Mouse (Mus musculus) stomach, embryonic 15.5 days (tissue): ENCODE results near the gene Zmynd8. TPM values are rescaled to one million over a fixed set of nuclear protein-coding genes. Genes with fewer than 3 reads are reported as not detected.
A peak's percentile ranks its signal among the peaks of the same experiment; 100 is the strongest.

Experiments
- ATAC-seq: fragments of 200-750 bp; cut with Nextera tagmentation; 2 replicates; pipeline ENCODE4 v1.8.0; 2017; ENCODE audit warnings: low read depth, moderate number of reproducible peaks, moderate TSS enrichment; ENCODE audit not compliant: insufficient read depth, low FRiP score
- H3K27ac ChIP-seq: fragments of 300-500 bp; sonication (generic); 2 replicates; pipeline ENCODE4 v1.5.1; 2015; ENCODE audit warnings: mild to moderate bottlenecking, inconsistent platforms
- H3K27me3 ChIP-seq: fragments of 300-500 bp; sonication (generic); replicated peaks from 2 replicates; pipeline ENCODE4 v1.6.1; 2015; ENCODE audit warnings: inconsistent platforms
- H3K36me3 ChIP-seq: fragments of 300-500 bp; sonication (generic); 2 replicates; pipeline ENCODE4 v1.6.1; 2015; ENCODE audit warnings: inconsistent platforms
- H3K4me1 ChIP-seq: fragments of 300-500 bp; sonication (generic); 2 replicates; pipeline ENCODE4 v1.6.1; 2015; ENCODE audit warnings: inconsistent platforms
- H3K4me2 ChIP-seq: fragments of 300-500 bp; sonication (generic); 2 replicates; pipeline ENCODE4 v1.6.1; 2015; ENCODE audit warnings: mild to moderate bottlenecking, inconsistent platforms
- H3K4me3 ChIP-seq: fragments of 300-500 bp; sonication (generic); replicated peaks from 2 replicates; pipeline ENCODE4 v1.5.1; 2015; ENCODE audit warnings: inconsistent platforms
- H3K9ac ChIP-seq: fragments of 300-500 bp; sonication (generic); 2 replicates; pipeline ENCODE4 v1.6.1; 2015; ENCODE audit warnings: inconsistent platforms
- H3K9me3 ChIP-seq: fragments of 300-500 bp; sonication (generic); 2 replicates; pipeline ENCODE4 v1.6.1; 2016; ENCODE audit warnings: inconsistent platforms
- WGBS: fragments of 180-500 bp; shearing (Covaris S2); methylation state at CpG from one replicate; pipeline ENCODE4 v1.1.7; 2015; 5-methylcytosine and 5-hydroxymethylcytosine counted together
- polyA plus RNA-seq: library from polyadenylated mRNA; unstranded; fragments of >200 nt; fragmentation: Nextera tagmentation; extraction: Ambion mirVana; gene quantifications from 2 replicates; pipeline ENCODE4 v1.2.1, GENCODE M21; 2015

Zmynd8 gene
- polyA plus RNA-seq, 1 experiment from 2014 or later, result 54.5 TPM

DNA sequence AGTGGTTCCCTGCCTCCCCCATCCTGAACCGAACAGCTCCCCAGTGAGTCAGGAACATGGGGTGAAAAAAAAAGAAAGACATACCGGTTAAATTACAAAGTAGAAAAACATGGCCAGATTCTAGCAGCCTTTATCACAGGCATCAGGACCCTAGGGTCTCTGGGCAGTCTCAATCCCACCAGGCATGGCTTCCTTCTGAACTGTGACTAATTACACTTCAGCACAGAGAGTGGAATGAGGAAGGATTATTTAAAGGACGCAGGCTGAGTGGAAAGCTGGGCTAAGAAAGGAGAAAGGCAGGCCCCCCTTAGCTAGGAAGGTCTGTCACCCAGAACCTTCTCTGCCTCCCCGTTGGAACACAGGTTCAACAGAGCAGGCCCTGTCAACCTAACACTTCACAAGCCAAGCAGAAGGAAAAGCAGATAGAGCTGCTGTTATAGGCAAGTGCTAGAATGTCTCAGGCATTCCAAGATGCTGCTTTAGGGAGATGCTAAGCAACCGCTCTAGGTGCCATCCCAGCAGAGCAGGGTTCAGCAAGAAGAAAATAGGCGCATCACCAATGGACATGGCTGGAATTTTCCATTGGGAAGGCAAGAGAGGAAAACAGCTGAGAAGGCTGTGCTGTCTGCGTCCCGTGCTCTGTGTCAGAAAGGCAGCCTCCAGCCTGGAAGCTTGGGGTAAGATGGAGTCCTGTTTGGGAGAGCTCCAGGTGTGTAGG, 22.5 kb downstream of the Zmynd8 start:
- H3K4me2 ChIP-seq, result no peak overlapping the region; the same call in 1 of the 2 replicates
- peaks cover 77% of the 10 kb centered on the region for H3K4me1 ChIP-seq
- ATAC-seq, result no peak
- peak overlapping the region; percentile 90 for H3K27ac ChIP-seq
- H3K36me3 ChIP-seq, result 0 out of 2 replicates have a peak, but pooled peaks cover 5% of the 10 kb centered on the region
- no peaks in the 10 kb centered on the region for H3K9me3 ChIP-seq
- H3K9ac ChIP-seq, result no peak overlapping the region
- 46% methylated on average over 8 of the region's 8 CpGs for WGBS
- H3K27me3 ChIP-seq, result no peaks in the 10 kb centered on the region
- no peak overlapping the region for H3K4me3 ChIP-seq

DNA sequence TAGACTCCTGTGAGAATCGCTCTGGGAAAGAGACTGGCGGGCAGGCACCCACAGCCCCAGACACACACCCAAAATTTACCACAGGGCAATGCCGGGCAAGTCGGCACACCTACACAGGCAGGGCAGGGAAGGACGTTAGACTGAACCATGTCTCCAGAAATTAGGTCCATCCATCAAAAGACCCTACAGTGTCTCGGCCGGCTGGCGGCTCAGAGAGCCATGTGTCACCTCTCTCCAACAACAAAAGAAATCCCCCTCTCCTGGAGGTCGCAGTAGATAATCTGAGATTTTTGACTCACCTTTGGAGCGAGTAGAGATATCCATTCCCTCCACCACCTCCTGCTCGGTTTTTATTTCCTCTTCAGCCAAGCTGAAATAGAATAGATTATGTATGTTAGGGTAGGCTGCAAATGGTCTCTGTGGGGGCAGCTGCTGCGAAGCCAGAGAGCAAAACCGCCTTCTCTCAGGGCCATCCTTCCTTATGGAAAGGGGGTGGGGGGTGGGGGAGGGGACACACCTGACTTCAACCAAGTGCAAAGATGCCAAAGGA, 23.3 kb downstream of the Zmynd8 start:
- H3K36me3 ChIP-seq, result peaks cover 5% of the 10 kb centered on the region; the same call in 1 of the 2 replicates
- no peak overlapping the region for H3K9ac ChIP-seq
- no peaks in the 10 kb centered on the region for H3K9me3 ChIP-seq
- peak overlapping the region; percentile 40 for H3K4me2 ChIP-seq
- H3K27ac ChIP-seq, result peak overlapping the region; percentile 90
- ATAC-seq, result no peak
- H3K27me3 ChIP-seq, result no peaks in the 10 kb centered on the region
- WGBS, result 27% methylated on average over 13 of the region's 13 CpGs
- H3K4me3 ChIP-seq, result no peak overlapping the region
- H3K4me1 ChIP-seq, result peaks cover 74% of the 10 kb centered on the region

DNA sequence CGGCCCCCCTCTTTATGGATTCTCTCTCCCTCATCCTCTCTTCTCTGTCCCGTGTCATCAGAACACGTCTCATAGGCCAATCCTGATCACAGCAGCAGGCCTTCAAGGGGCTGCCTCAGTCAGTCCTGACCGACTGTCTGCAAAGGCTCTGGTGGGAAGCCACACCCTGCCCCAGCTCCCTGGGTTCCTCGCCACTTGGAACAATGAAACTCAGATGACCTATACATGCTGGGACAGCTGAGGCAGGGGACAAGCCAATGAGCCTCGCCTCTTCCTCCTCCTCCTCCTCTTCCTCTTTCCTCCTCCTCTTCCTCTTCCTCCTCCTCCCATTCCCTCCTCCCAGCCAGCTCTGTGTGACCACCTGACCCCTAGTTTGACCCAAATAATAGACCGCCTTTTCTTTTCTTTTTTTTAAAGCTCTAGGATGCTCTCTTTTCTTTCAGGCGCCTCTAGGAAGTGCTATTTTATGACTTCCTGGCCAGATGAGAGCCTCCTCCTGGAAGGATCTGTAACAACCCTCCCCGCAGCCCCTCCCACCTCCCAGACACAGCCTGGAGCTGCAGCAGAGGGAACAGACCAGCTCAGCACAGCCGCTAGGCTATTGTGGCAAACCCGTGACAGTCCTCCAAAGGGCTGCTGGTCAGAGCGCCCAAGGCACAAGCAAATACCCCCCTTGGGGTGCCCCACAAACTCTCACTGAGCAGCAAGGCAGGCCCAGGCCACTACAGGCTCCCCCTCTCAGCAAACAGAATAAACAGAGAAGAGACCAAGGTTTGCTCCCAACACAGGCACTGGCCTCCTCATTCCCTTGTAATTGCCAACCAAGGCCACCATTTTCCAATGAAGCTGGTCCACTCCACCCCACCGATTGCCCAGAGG, 24.1 kb downstream of the Zmynd8 start:
- 39% methylated on average over 13 of the region's 13 CpGs for WGBS
- peak overlapping the region; percentile 90 for H3K27ac ChIP-seq
- ATAC-seq, result peak; percentile 70
- peaks cover 70% of the 10 kb centered on the region for H3K4me1 ChIP-seq
- no peak overlapping the region for H3K9ac ChIP-seq
- H3K4me3 ChIP-seq, result 0 out of 2 replicates have a peak overlapping the region, but pooled peaks have one; percentile 0
- no peaks in the 10 kb centered on the region for H3K27me3 ChIP-seq
- H3K4me2 ChIP-seq, result peak overlapping the region; percentile 40
- peaks cover 5% of the 10 kb centered on the region; the same call in 1 of the 2 replicates for H3K36me3 ChIP-seq
- no peaks in the 10 kb centered on the region for H3K9me3 ChIP-seq

DNA sequence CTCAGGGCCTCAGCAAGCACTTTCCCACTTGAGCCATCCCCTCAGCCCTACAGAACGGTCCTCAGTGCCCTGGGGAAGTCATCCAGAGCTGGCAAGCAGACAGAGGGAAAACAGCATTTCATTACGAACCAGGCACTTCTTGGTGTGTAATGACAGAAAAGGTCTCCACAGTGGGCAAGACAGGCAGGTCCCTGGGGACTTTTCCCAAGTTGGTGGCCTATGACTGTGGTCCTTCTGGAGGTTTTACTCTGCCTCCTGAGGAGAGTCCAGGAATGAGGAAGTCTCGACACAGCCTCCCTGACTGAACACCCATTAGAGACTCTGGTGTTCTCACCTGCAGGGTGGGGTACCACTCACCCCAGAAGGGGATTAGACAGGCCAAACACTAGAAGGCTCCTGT, 25.0 kb downstream of the Zmynd8 start:
- Histone ChIP-seq H3K36me3 (peaks cover 5% of the 10 kb centered on the region; the same call in 1 of the 2 replicates), H3K4me3 (no peak overlapping the region), H3K27me3 (no peaks in the 10 kb centered on the region), H3K4me1 (peaks cover 69% of the 10 kb centered on the region), H3K27ac (peak overlapping the region; percentile 90), H3K9ac (no peak overlapping the region), H3K4me2 (no peak overlapping the region), H3K9me3 (no peaks in the 10 kb centered on the region)
- ATAC-seq, result no peak
- 65% methylated on average over 3 of the region's 3 CpGs for WGBS

DNA sequence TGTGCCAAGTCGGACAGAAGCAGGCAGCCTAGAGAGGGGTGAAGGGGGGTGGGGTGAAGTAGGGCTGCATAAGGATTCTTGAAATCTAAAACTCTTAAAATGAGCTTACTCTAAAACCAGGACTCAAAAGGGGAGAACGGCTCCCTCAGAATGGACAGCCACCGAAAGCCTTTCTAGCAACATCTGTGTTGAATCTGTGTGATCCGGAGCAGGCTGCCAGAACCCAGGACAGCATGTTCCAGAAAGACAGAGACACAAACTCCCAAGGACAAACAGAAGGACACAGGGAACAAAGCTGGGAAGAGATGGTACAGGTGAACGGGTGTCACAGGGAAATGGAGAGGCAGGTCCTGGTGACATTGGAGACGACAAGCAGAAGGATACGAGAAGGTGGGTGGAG, 25.6 kb downstream of the Zmynd8 start:
- no peak for ATAC-seq

DNA sequence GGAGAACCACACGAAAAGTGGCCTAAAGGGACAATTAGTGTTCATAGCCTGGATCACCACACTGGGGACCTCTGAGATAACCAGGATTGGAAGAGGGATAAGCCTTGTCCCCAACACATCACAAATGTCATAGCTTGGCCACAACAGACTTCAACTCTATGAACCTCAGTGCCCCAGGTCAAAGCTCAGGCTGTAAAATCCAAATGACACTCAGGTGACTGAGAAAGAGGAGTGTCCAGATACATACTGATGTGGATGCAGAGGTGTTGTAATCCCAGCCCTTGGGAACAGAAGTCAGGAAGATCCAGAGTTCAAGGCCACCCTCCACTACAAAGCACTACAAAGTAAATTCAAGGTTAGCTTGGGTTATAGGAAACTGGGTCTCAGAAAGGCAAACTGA, 29.6 kb downstream of the Zmynd8 start:
- Histone ChIP-seq H3K9ac (no peak overlapping the region), H3K27me3 (no peaks in the 10 kb centered on the region), H3K4me2 (no peak overlapping the region), H3K4me3 (no peak overlapping the region), H3K27ac (peak overlapping the region; percentile 26; the same call in 1 of the 2 replicates), H3K4me1 (peaks cover 53% of the 10 kb centered on the region), H3K9me3 (no peaks in the 10 kb centered on the region), H3K36me3 (peaks cover 7% of the 10 kb centered on the region; the same call in 1 of the 2 replicates)
- WGBS, result 48% methylated on average over 1 of the region's 1 CpGs
- no peak for ATAC-seq

More for the DNA sequence above, 25.6 kb downstream of the Zmynd8 start:
- WGBS, result 61% methylated on average over 7 of the region's 7 CpGs
- Histone ChIP-seq H3K9ac (no peak overlapping the region), H3K4me3 (no peak overlapping the region), H3K4me2 (no peak overlapping the region), H3K9me3 (no peaks in the 10 kb centered on the region), H3K27me3 (no peaks in the 10 kb centered on the region), H3K4me1 (peaks cover 71% of the 10 kb centered on the region), H3K36me3 (peaks cover 5% of the 10 kb centered on the region; the same call in 1 of the 2 replicates), H3K27ac (0 out of 2 replicates have a peak overlapping the region, but pooled peaks have one; percentile 90)

DNA sequence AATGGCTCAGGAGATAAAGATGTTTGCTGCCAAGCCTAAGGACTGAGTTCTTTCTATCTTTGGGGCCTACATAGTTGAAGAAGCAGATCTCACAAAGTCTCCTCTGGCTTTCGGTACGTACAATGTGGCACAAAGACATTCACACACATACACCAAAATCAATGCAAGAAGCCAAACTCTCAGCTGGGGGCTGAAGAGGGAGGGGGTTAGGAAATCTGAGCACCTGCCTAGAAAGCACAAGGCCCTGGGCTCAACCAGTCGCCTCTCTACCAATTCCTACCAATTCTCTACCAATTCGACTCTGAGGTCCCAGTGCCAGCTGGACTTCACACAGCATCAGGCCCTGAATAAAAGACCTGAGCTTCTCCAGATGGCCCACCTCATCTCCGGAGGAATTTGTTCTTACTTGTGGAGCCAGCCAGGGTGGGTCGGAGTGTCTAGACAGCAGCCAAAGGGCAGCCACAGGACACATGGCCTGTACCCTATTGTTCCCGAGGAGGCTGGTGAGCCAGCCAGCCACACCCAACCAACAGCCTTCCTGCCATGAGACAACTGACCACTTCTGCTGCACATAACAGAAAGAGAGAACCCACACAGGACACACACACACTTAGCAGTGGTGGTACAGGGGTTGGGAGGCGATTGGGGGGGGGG, 30.2 kb downstream of the Zmynd8 start:
- H3K9ac ChIP-seq, result no peak overlapping the region
- 57% methylated on average over 8 of the region's 8 CpGs for WGBS
- no peak overlapping the region for H3K4me3 ChIP-seq
- H3K9me3 ChIP-seq, result no peaks in the 10 kb centered on the region
- peak; percentile 25; the same call in 1 of the 2 replicates for ATAC-seq
- H3K4me1 ChIP-seq, result peaks cover 53% of the 10 kb centered on the region
- no peak overlapping the region for H3K4me2 ChIP-seq
- H3K36me3 ChIP-seq, result peaks cover 6% of the 10 kb centered on the region; the same call in 1 of the 2 replicates
- H3K27ac ChIP-seq, result peak overlapping the region; percentile 26
- H3K27me3 ChIP-seq, result no peaks in the 10 kb centered on the region

DNA sequence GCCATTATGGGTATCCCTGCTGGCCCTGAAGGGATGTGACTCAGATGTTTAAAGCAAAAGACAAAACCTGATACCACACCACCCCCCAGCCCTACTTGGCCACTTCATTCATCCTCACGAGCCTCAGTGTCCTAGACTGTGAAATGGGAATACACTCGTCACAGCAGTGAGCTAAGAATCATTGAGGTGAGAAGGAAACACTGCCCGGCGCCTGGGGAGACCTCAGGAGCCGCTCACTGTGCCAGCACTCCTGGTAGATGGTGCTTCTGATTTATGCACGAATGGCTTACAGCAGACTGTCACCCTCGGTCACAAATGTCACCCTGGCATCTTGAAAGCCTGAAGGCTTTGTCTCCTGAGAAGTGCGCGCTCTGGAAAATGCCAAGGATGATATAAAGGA, 31.3 kb downstream of the Zmynd8 start:
- WGBS, result 89% methylated on average over 9 of the region's 9 CpGs
- peaks cover 54% of the 10 kb centered on the region for H3K4me1 ChIP-seq
- no peaks in the 10 kb centered on the region for H3K27me3 ChIP-seq
- no peak for ATAC-seq
- no peak overlapping the region for H3K4me2 ChIP-seq
- H3K9me3 ChIP-seq, result no peaks in the 10 kb centered on the region
- no peak overlapping the region for H3K4me3 ChIP-seq
- peaks cover 5% of the 10 kb centered on the region; the same call in 1 of the 2 replicates for H3K36me3 ChIP-seq
- no peak overlapping the region for H3K9ac ChIP-seq
- H3K27ac ChIP-seq, result peak overlapping the region; percentile 81

DNA sequence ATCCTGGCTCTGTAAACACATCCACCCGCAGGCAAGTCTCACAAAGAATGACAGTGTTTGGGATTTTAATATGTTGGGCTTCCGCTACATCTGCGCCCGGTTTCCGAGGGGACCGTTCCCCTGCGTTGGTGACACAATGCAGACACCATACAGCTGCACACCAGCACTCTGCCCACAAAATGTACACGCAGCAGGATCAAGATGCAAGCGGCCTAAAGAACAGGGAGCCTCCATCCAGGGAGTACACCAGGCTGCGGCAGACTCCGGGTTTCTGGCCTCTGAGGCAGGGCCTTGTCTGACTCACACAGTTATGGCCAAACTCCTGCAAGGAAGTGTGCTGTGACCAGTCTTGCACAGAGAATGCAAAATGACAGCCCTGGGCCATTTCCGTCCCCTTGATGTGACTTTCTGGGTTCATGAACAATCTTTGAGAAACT, 31.8 kb downstream of the Zmynd8 start:
- peak; percentile 33; the same call in 1 of the 2 replicates for ATAC-seq

DNA sequence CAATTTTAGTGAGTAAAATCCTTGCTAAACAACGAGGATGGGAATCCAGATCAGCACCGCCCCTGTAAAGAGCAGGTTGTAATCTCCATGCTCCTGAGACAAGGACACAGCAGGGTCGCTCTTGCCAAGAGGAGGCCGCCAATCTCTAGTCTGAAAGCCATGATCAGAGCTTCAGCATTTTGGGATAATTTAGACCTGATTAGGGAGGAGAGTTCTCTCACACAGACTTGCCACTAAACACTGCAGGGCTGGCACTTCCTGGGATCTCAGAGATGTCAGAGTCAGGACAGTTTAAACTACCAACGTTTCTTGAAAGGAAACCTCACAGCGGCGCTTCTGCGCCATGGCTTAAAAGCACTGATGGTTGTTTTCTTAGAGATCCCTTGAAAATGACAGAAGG, 32.4 kb downstream of the Zmynd8 start:
- Histone ChIP-seq H3K4me1 (peaks cover 54% of the 10 kb centered on the region), H3K9ac (no peak overlapping the region)

More for the DNA sequence above, 31.8 kb downstream of the Zmynd8 start:
- H3K36me3 ChIP-seq, result peaks cover 7% of the 10 kb centered on the region; the same call in 1 of the 2 replicates
- peaks cover 54% of the 10 kb centered on the region for H3K4me1 ChIP-seq
- no peak overlapping the region for H3K4me3 ChIP-seq
- H3K9me3 ChIP-seq, result no peaks in the 10 kb centered on the region
- no peak overlapping the region for H3K9ac ChIP-seq
- 37% methylated on average over 12 of the region's 12 CpGs for WGBS
- peak overlapping the region; percentile 81 for H3K27ac ChIP-seq
- no peak overlapping the region for H3K4me2 ChIP-seq
- H3K27me3 ChIP-seq, result no peaks in the 10 kb centered on the region

DNA sequence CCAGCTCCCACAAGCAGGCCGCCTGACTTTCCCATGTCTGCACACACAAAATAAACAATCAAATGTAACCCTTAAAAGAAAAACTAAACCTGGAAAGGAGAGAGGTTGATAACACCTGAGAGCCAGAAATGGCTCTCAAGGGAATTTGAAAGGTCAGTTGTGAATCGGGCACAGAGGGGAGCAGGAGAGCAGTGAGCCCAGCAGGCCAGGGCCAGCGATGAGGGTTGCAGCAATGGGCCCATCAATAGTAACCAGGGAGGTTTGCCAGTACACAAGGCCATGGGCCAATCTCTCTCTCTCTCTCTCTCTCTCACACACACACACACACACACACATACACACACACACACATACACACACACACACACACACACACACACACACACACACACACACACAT, 34.0 kb downstream of the Zmynd8 start:
- H3K4me3 ChIP-seq, result no peak overlapping the region
- H3K9me3 ChIP-seq, result no peaks in the 10 kb centered on the region
- ATAC-seq, result no peak
- no peaks in the 10 kb centered on the region for H3K27me3 ChIP-seq
- H3K4me2 ChIP-seq, result no peak overlapping the region
- 0 out of 2 replicates have a peak, but pooled peaks cover 8% of the 10 kb centered on the region for H3K36me3 ChIP-seq
- WGBS, result 61% methylated on average over 3 of the region's 3 CpGs
- peaks cover 52% of the 10 kb centered on the region for H3K4me1 ChIP-seq
- H3K9ac ChIP-seq, result no peak overlapping the region
- H3K27ac ChIP-seq, result peak overlapping the region; percentile 21; the same call in 1 of the 2 replicates

More for the DNA sequence above, 32.4 kb downstream of the Zmynd8 start:
- 59% methylated on average over 8 of the region's 8 CpGs for WGBS
- ATAC-seq, result no peak
- Histone ChIP-seq H3K9me3 (no peaks in the 10 kb centered on the region), H3K27me3 (no peaks in the 10 kb centered on the region), H3K36me3 (peaks cover 8% of the 10 kb centered on the region; the same call in 1 of the 2 replicates), H3K27ac (peak overlapping the region; percentile 81; the same call in 1 of the 2 replicates), H3K4me3 (no peak overlapping the region), H3K4me2 (no peak overlapping the region)
